Mouse (Mus musculus): ENCODE results near the gene Mapk6.
"Not testable (repeated sequence)": the region's sequence is repeated elsewhere in the genome, so short reads cannot be mapped to it uniquely, and the experiment has no call there.

The Mapk6 gene

GRCm38 (mm10) chr9:75409852-75410378 lies at the start of gene Mapk6:
TSS of gene Mapk6 (minus strand) at chr9:75410005.
- peak; percentile 97 for DNase-seq

- DNase-seq, result no peak
These were observed 45.9 kb upstream of the Mapk6 start for GRCm38 (mm10) chr9:75455684-75456083.

- DNase-seq, result no peak
These were observed 44.2 kb upstream of the Mapk6 start for GRCm38 (mm10) chr9:75453994-75454393.

- DNase-seq, result no peak
These were observed 38.2 kb upstream of the Mapk6 start for GRCm38 (mm10) chr9:75448021-75448420.

GRCm38 (mm10) chr9:75446574-75446973 lies 36.8 kb upstream of the Mapk6 start:
- DNase-seq, result not testable (repeated sequence)

- no peak for DNase-seq
These were observed 35.2 kb upstream of the Mapk6 start for GRCm38 (mm10) chr9:75444981-75445380.

GRCm38 (mm10) chr9:75441691-75442131 lies 31.9 kb upstream of the Mapk6 start:
- no peak for DNase-seq

GRCm38 (mm10) chr9:75440796-75441666 lies 31.2 kb upstream of the Mapk6 start, which contains the start of gene Leo1:
TSS of gene Leo1 (plus strand) at chr9:75441524.
- DNase-seq, result peak; percentile 94

- DNase-seq, result no peak
These were observed 28.0 kb upstream of the Mapk6 start for GRCm38 (mm10) chr9:75437653-75438385.

GRCm38 (mm10) chr9:75435918-75436317 lies 26.1 kb upstream of the Mapk6 start:
- peak; percentile 72 for DNase-seq

GRCm38 (mm10) chr9:75435291-75435690 lies 25.5 kb upstream of the Mapk6 start:
- no peak for DNase-seq

- no peak for DNase-seq
These were observed 25.1 kb upstream of the Mapk6 start for GRCm38 (mm10) chr9:75434872-75435271.

- DNase-seq, result peak; percentile 63
These were observed 24.5 kb upstream of the Mapk6 start for GRCm38 (mm10) chr9:75434172-75434793.

- no peak for DNase-seq
These were observed 22.9 kb upstream of the Mapk6 start for GRCm38 (mm10) chr9:75432694-75433093.

GRCm38 (mm10) chr9:75430822-75431621 lies 21.2 kb upstream of the Mapk6 start:
- peak; percentile 76 for DNase-seq

- DNase-seq, result no peak
These were observed 19.9 kb upstream of the Mapk6 start for GRCm38 (mm10) chr9:75429657-75430056.

GRCm38 (mm10) chr9:75429040-75429439 lies 19.2 kb upstream of the Mapk6 start:
- DNase-seq, result no peak

GRCm38 (mm10) chr9:75428274-75428600 lies 18.4 kb upstream of the Mapk6 start:
- no peak for DNase-seq

- DNase-seq, result peak; percentile 94
These were observed 17.8 kb upstream of the Mapk6 start for GRCm38 (mm10) chr9:75427366-75428273.

GRCm38 (mm10) chr9:75425796-75426391 lies 16.1 kb upstream of the Mapk6 start:
- DNase-seq, result no peak
